Mouse (Mus musculus): ENCODE data around the gene Noct. TPM values are rescaled to one million over a fixed set of nuclear protein-coding genes. Genes with fewer than 3 reads are reported as not detected.

Gene Noct
- total and polyA plus RNA-seq, 3 experiments: 17.8 to 26.7 TPM; not detected in 1

- no peak overlapping the region for H3K4me3 ChIP-seq (ENCODE audit: control insufficient read depth in 1 of 2, insufficient read depth in 1 of 2, low read depth in 2 of 2, low read length in 2 of 2)
- H3K36me3 ChIP-seq (ENCODE audit: control insufficient read depth in 1 of 2, insufficient read depth in 2 of 2, low read length in 2 of 2): peaks cover 0 to 4% of the 10 kb centered on the region in 2 experiments; a peak in 1 of 4 replicates
- H3K9ac ChIP-seq (ENCODE audit: control insufficient read depth, low read depth, low read length, poor library complexity, severe bottlenecking): no peak overlapping the region
- H3K79me2 ChIP-seq (ENCODE audit: control insufficient read depth, insufficient read depth, low read length, poor library complexity): peaks cover 2% of the 10 kb centered on the region; the same call in 1 of the 2 replicates
- DNase-seq (ENCODE audit: low read depth, low spot score): no peak
- TF ChIP-seq GABPA (IDR thresholded peaks at IDR 0.05; ENCODE audit: low read depth, low read length): no peak
- no peak for TF ChIP-seq UBTF (IDR thresholded peaks at IDR 0.05; ENCODE audit: borderline replicate concordance, insufficient read depth, low read depth, low read length)
- TF ChIP-seq MYB (IDR thresholded peaks at IDR 0.05; ENCODE audit: low read depth, low read length): no peak
- no peak for TF ChIP-seq E2F4 (IDR thresholded peaks at IDR 0.05; ENCODE audit: borderline replicate concordance, low read depth, low read length)
- no peak for TF ChIP-seq ZC3H11A (IDR thresholded peaks at IDR 0.05; ENCODE audit: low read depth, low read length)
- TF ChIP-seq USF2 (IDR thresholded peaks at IDR 0.05; ENCODE audit: borderline replicate concordance in 1 of 2, insufficient read depth in 1 of 2, low read depth in 1 of 2, low read length in 2 of 2): no peak
- no peak for TF ChIP-seq POLR2AphosphoS2 (IDR thresholded peaks at IDR 0.05; ENCODE audit: low read length)
- TF ChIP-seq NELFE (IDR thresholded peaks at IDR 0.05; ENCODE audit: low read depth, low read length): no peak
- no peak for TF ChIP-seq ZMIZ1 (IDR thresholded peaks at IDR 0.05; ENCODE audit: low read depth, low read length)
- TF ChIP-seq EP300 (IDR thresholded peaks at IDR 0.05; ENCODE audit: low read depth in 1 of 2, low read length in 2 of 2): no peak
- TF ChIP-seq MAX (IDR thresholded peaks at IDR 0.05; ENCODE audit: low read length): no peak
- no peak for TF ChIP-seq RAD21 (IDR thresholded peaks at IDR 0.05; ENCODE audit: low read depth, low read length)
- TF ChIP-seq MXI1 (IDR thresholded peaks at IDR 0.05; ENCODE audit: low read depth, low read length): no peak
- no peak for TF ChIP-seq MYC (IDR thresholded peaks at IDR 0.05; ENCODE audit: low read depth, low read length)
- TF ChIP-seq POLR2AphosphoS5 (IDR thresholded peaks at IDR 0.05; ENCODE audit: borderline replicate concordance, low read depth, low read length): no peak
- no peaks in the 10 kb centered on the region for H3K27me3 ChIP-seq (ENCODE audit: control insufficient read depth in 1 of 2, insufficient read depth in 2 of 2, low read length in 2 of 2)
- peaks cover 0 to under 1% of the 10 kb centered on the region in 2 experiments; a peak in 1 of 4 replicates for H3K4me1 ChIP-seq (ENCODE audit: control insufficient read depth in 1 of 2, insufficient read depth in 2 of 2, low read length in 2 of 2)
- no peaks in the 10 kb centered on the region for H3K9me3 ChIP-seq (replicated peaks; ENCODE audit: insufficient read depth, low read length)
- H3K27ac ChIP-seq (ENCODE audit: control insufficient read depth, low read depth, low read length): no peak overlapping the region
Observed at GRCm38 (mm10) chr3:51284375-51284774, 60.1 kb downstream of the Noct start.

- Histone ChIP-seq H3K79me2 (ENCODE audit: control insufficient read depth, insufficient read depth, low read length, poor library complexity) (no peaks in the 10 kb centered on the region), H3K4me1 (ENCODE audit: control insufficient read depth in 1 of 2, insufficient read depth in 2 of 2, low read length in 2 of 2) (peaks cover 2 to 11% of the 10 kb centered on the region in 2 experiments; a peak in 3 of 4 replicates), H3K4me3 (ENCODE audit: control insufficient read depth in 1 of 2, insufficient read depth in 1 of 2, low read depth in 2 of 2, low read length in 2 of 2) (no peak overlapping the region), H3K27ac (ENCODE audit: control insufficient read depth, low read depth, low read length) (no peak overlapping the region), H3K9ac (ENCODE audit: control insufficient read depth, low read depth, low read length, poor library complexity, severe bottlenecking) (no peak overlapping the region), H3K27me3 (ENCODE audit: control insufficient read depth in 1 of 2, insufficient read depth in 2 of 2, low read length in 2 of 2) (no peaks in the 10 kb centered on the region), H3K9me3 (replicated peaks; ENCODE audit: insufficient read depth, low read length) (no peaks in the 10 kb centered on the region), H3K36me3 (ENCODE audit: control insufficient read depth in 1 of 2, insufficient read depth in 2 of 2, low read length in 2 of 2) (peaks cover 2 to 5% of the 10 kb centered on the region in 2 experiments; a peak in 3 of 4 replicates)
- DNase-seq (ENCODE audit: low read depth, low spot score): peak; percentile 80
- TF ChIP-seq UBTF (IDR thresholded peaks at IDR 0.05; ENCODE audit: borderline replicate concordance, insufficient read depth, low read depth, low read length) (no peak), CTCF (IDR thresholded peaks at IDR 0.05 in 2 of 3, conservative IDR thresholded peaks at IDR 0.05 in 1 of 3; ENCODE audit: control insufficient read depth in 1 of 3, insufficient read depth in 1 of 3, low read depth in 2 of 3, low read length in 3 of 3, poor library complexity in 1 of 3, severe bottlenecking in 1 of 3) (peak; percentile 53 to 81 (median 71)), ZC3H11A (IDR thresholded peaks at IDR 0.05; ENCODE audit: low read depth, low read length) (peak; percentile 48; the same call in 1 of the 2 replicates), NRF1 (IDR thresholded peaks at IDR 0.05; ENCODE audit: insufficient read depth, low read depth, low read length, poor library complexity, severe bottlenecking) (no peak), RAD21 (IDR thresholded peaks at IDR 0.05; ENCODE audit: low read depth, low read length) (peak; percentile 79), RCOR1 (IDR thresholded peaks at IDR 0.05; ENCODE audit: low read depth, low read length) (no peak), SMC3 (IDR thresholded peaks at IDR 0.05; ENCODE audit: low read depth, low read length) (peak; percentile 80)
Observed at GRCm38 (mm10) chr3:51288880-51289821, 64.9 kb downstream of the Noct start.
